32 mouse cellular contexts compared by ENCODE assay signal in genomic region chr6:56035054-56035453, GRCm38 (mm10). TPM values are rescaled to one million over a fixed set of nuclear protein-coding genes. Genes with fewer than 3 reads are reported as not detected.
"Had no signal": no experiment of that assay in that cellular context is flagged by ENCODE, and none has a peak within 500 bp of the region (broad histone marks: within the 10 kb centered on the region; RNA-seq: fewer than 3 reads in every experiment).

No protein-coding gene starts in this region.

- H3K4me2 ChIP-seq: embryonic facial prominence, embryonic 12.5 days; embryonic facial prominence, embryonic 13.5 days; embryonic facial prominence, embryonic 15.5 days; forebrain, embryonic 12.5 days; forebrain, embryonic 13.5 days; forebrain, embryonic 15.5 days had no signal

- H3K4me3 ChIP-seq: embryonic facial prominence, embryonic 10.5 days; embryonic facial prominence, embryonic 12.5 days; embryonic facial prominence, embryonic 13.5 days; embryonic facial prominence, embryonic 15.5 days; erythroblast, embryonic 14.5 days; forebrain, embryonic 10.5 days; forebrain, embryonic 12.5 days; forebrain, embryonic 13.5 days; forebrain, embryonic 15.5 days; gastrocnemius, adult 2 months; heart, adult 2 months had no signal

- H3K36me3 ChIP-seq: embryonic facial prominence, embryonic 10.5 days; embryonic facial prominence, embryonic 12.5 days; embryonic facial prominence, embryonic 13.5 days; embryonic facial prominence, embryonic 15.5 days; forebrain, embryonic 10.5 days; forebrain, embryonic 12.5 days; forebrain, embryonic 15.5 days had no signal

- H3K9ac ChIP-seq: embryonic facial prominence, embryonic 12.5 days; embryonic facial prominence, embryonic 13.5 days; embryonic facial prominence, embryonic 15.5 days; forebrain, embryonic 12.5 days; forebrain, embryonic 13.5 days; forebrain, embryonic 15.5 days; forebrain, postnatal 0 days had no signal

- ATAC-seq: forebrain, embryonic 13.5 days; forebrain, embryonic 14.5 days; forebrain, embryonic 15.5 days; forebrain, embryonic 16.5 days; forebrain, postnatal 0 days had no signal

- H3K27ac ChIP-seq: embryonic facial prominence, embryonic 10.5 days; embryonic facial prominence, embryonic 12.5 days; embryonic facial prominence, embryonic 13.5 days; embryonic facial prominence, embryonic 15.5 days; forebrain, embryonic 10.5 days; forebrain, embryonic 12.5 days; forebrain, embryonic 13.5 days; forebrain, embryonic 15.5 days; gastrocnemius, adult 2 months; heart, adult 2 months had no signal

- H3K4me1 ChIP-seq: embryonic facial prominence, embryonic 12.5 days; embryonic facial prominence, embryonic 13.5 days; embryonic facial prominence, embryonic 15.5 days had no signal

- DNase-seq: cerebellum, adult 9-10 months; cerebellum, adult 9-11 months; cerebellum, postnatal 10 days; cerebellum, postnatal 14 days; cerebellum, postnatal 25 days; cerebellum, postnatal 36 days; embryo, embryonic 11 days; forebrain, postnatal 0 days; gastrocnemius, adult 2 months; gastrocnemius, postnatal 10 days; gastrocnemius, postnatal 14 days; gastrocnemius, postnatal 25 days; gastrocnemius, postnatal 36 days; heart, adult 11 months; heart, adult 18-20 months; heart, adult 2 months had no signal

- H3K9me3 ChIP-seq: embryonic facial prominence, embryonic 10.5 days; embryonic facial prominence, embryonic 12.5 days; embryonic facial prominence, embryonic 13.5 days; embryonic facial prominence, embryonic 15.5 days; forebrain, embryonic 10.5 days; forebrain, embryonic 12.5 days; forebrain, embryonic 13.5 days; forebrain, embryonic 15.5 days had no signal

- H3K27me3 ChIP-seq: embryonic facial prominence, embryonic 12.5 days; embryonic facial prominence, embryonic 13.5 days; embryonic facial prominence, embryonic 15.5 days; forebrain, embryonic 12.5 days; forebrain, embryonic 13.5 days; forebrain, embryonic 15.5 days had no signal

RNA-seq across cellular contexts. Expression of gene Ppp1r17, which starts 17.8 kb away (rescaled TPM):
- total RNA-seq: common myeloid progenitor, adult 5-6 weeks; gastrocnemius, adult 2 months; gastrocnemius, adult 8-10 months; gastrocnemius, postnatal 10 days; gastrocnemius, postnatal 14 days; gastrocnemius, postnatal 25 days; gastrocnemius, postnatal 36 days; gastrocnemius, postnatal 4 days; granulocyte monocyte progenitor cell, adult 5-6 weeks; heart, adult 18-20 months; heart, adult 2 months had no signal
- polyA plus RNA-seq: embryonic facial prominence, embryonic 15.5 days; erythroblast, embryonic 14.5 days; gonadal fat pad, adult 2 months had no signal
